Comparison of ENCODE assay signal across 21 mouse cellular contexts in genomic region chr6:128261486-128261885, GRCm38 (mm10). TPM values are rescaled to one million over a fixed set of nuclear protein-coding genes. Genes with fewer than 3 reads are reported as not detected.
A peak's percentile ranks its signal among the peaks of the same experiment; 100 is the strongest.
DNase-seq lines count a peak whose midpoint lies in the region; ATAC-seq and TF ChIP-seq lines count a peak whose summit lies in the region.
"Had no signal": no experiment of that assay in that cellular context is flagged by ENCODE, and none has a peak within 500 bp of the region (broad histone marks: within the 10 kb centered on the region; RNA-seq: fewer than 3 reads in every experiment).

No protein-coding gene starts in this region.

- no peaks in the 10 kb centered on the region for H3K9me3 ChIP-seq in hindbrain, postnatal 0 days (ENCODE audit: low read length)
- H3K9me3 ChIP-seq: embryonic facial prominence, embryonic 10.5 days; embryonic facial prominence, embryonic 12.5 days; forebrain, embryonic 13.5 days; forebrain, embryonic 15.5 days had no signal

- no peak for TF ChIP-seq CTCF in hindbrain, postnatal 0 days (IDR thresholded peaks at IDR 0.05; ENCODE audit: low read depth)

- intact Hi-C loops in left cerebral cortex, postnatal 36 days (cut with DNase I): no loop called here

- no peak overlapping the region for H3K9ac ChIP-seq in hindbrain, postnatal 0 days (replicated peaks; ENCODE audit: low read length)
- H3K9ac ChIP-seq: embryonic facial prominence, embryonic 12.5 days; forebrain, embryonic 13.5 days; forebrain, embryonic 15.5 days; forebrain, postnatal 0 days had no signal

- no peaks in the 10 kb centered on the region for H3K36me3 ChIP-seq in hindbrain, postnatal 0 days (ENCODE audit: insufficient read depth, low read length)
- H3K36me3 ChIP-seq: embryonic facial prominence, embryonic 10.5 days; embryonic facial prominence, embryonic 12.5 days; forebrain, embryonic 15.5 days; G1E had no signal

- H3K4me2 ChIP-seq in hindbrain, postnatal 0 days (ENCODE audit: low read depth, low read length): no peak overlapping the region
- H3K4me2 ChIP-seq: embryonic facial prominence, embryonic 12.5 days; forebrain, embryonic 13.5 days; forebrain, embryonic 15.5 days had no signal

- no peak for ATAC-seq in hindbrain, postnatal 0 days
- ATAC-seq: activated CD4-positive, CD25-positive, alpha-beta regulatory T cell, adult 4 months; forebrain, embryonic 13.5 days; forebrain, embryonic 15.5 days; forebrain, postnatal 0 days; Patski had no signal

- no peaks in the 10 kb centered on the region for H3K4me1 ChIP-seq in hindbrain, postnatal 0 days (ENCODE audit: insufficient read depth, low read length)
- H3K4me1 ChIP-seq: embryonic facial prominence, embryonic 12.5 days; forebrain, embryonic 13.5 days; forebrain, embryonic 15.5 days had no signal

- no peak overlapping the region for H3K27ac ChIP-seq in hindbrain, postnatal 0 days
- H3K27ac ChIP-seq: embryonic facial prominence, embryonic 10.5 days; embryonic facial prominence, embryonic 12.5 days; forebrain, embryonic 13.5 days; forebrain, embryonic 15.5 days had no signal

- WGBS in hindbrain, postnatal 0 days: 32% methylated on average over 1 of the region's 1 CpGs

- H3K4me3 ChIP-seq in hindbrain, postnatal 0 days (ENCODE audit: low read length): no peak overlapping the region
- H3K4me3 ChIP-seq: embryonic facial prominence, embryonic 10.5 days; embryonic facial prominence, embryonic 12.5 days; forebrain, embryonic 13.5 days; forebrain, embryonic 15.5 days had no signal

- DNase-seq in ES-CJ7 (ENCODE audit: low read depth, low spot score) (peak; percentile 72), R1 (ENCODE audit: low read depth, low spot score) (peak; percentile 66)
- no peak for DNase-seq in hindbrain, postnatal 0 days (ENCODE audit: low spot score)
- no peak for DNase-seq in thymus, postnatal 4 days
- DNase-seq in left cerebral cortex, postnatal 36 days (ENCODE audit: low spot score in 2 of 2): no peak
- DNase-seq: adrenal gland, adult 8-10 months; adrenal gland, postnatal 14 days; adrenal gland, postnatal 36 days; cerebellum, adult 11-12 months; cerebellum, adult 2 months; cerebellum, adult 9-10 months; cerebellum, postnatal 10 days; cerebellum, postnatal 25 days; forebrain, postnatal 0 days had no signal

- H3K27me3 ChIP-seq in hindbrain, postnatal 0 days (ENCODE audit: insufficient read depth, low read length): no peaks in the 10 kb centered on the region
- H3K27me3 ChIP-seq: embryonic facial prominence, embryonic 12.5 days; forebrain, embryonic 13.5 days; forebrain, embryonic 15.5 days; Patski had no signal

RNA-seq across cellular contexts. Expression of gene Tead4, which starts 39.1 kb away (rescaled TPM):
- total RNA-seq in hindbrain, postnatal 0 days (2014; rRNA removed): 0.84 and 0.97 TPM in 2 replicates
- polyA plus RNA-seq in hindbrain, postnatal 0 days (2015; fragmentation: Nextera tagmentation; extraction: Ambion mirVana): 0.45 and 0.77 TPM in 2 replicates
- 1 to 10 TPM in 1 of 2 experiments, under 1 TPM in 1; 0.39 to 1.2 TPM for total RNA-seq in left cerebral cortex, postnatal 36 days (2021)
- polyA plus RNA-seq: activated CD4-positive, CD25-positive, alpha-beta regulatory T cell, adult 4 months; G1E had no signal

Comparison
In these comparisons a context has a peak if more than half of its experiments do, and no peak if none do; other contexts are left out.
1. DNase-seq: peak in ES-CJ7 (single experiment) and R1 (single experiment); none in hindbrain, postnatal 0 days (single experiment), thymus, postnatal 4 days (single experiment) and left cerebral cortex, postnatal 36 days (0 of 2).